Mouse (Mus musculus): Measurements from ENCODE around the gene Fezf2. TPM values are rescaled to one million over a fixed set of nuclear protein-coding genes. Genes with fewer than 3 reads are reported as not detected.

Fezf2 gene
- polyA plus RNA-seq, 1 experiment from 2014 or later, result not detected

GRCm38 (mm10) chr14:12334925-12335324 lies 13.1 kb downstream of the Fezf2 start:
- no peak overlapping the region for H3K9ac ChIP-seq (ENCODE audit: low read length)
- no peak overlapping the region for H3K4me3 ChIP-seq (ENCODE audit: control insufficient read depth in 1 of 2, insufficient read depth in 1 of 2, low read depth in 1 of 2, low read length in 2 of 2)
- H3K4me1 ChIP-seq (ENCODE audit: control insufficient read depth in 2 of 2, insufficient read depth in 2 of 2, low read length in 2 of 2), result no peaks in the 10 kb centered on the region
- peaks cover 56% of the 10 kb centered on the region for H3K27me3 ChIP-seq (ENCODE audit: control insufficient read depth, insufficient read depth, low read length)
- no peak for ATAC-seq (ENCODE audit: insufficient number of reproducible peaks, insufficient read depth, low FRiP score, low read depth)
- no peak overlapping the region for H3K27ac ChIP-seq (replicated peaks in 1 of 2; ENCODE audit: control insufficient read depth in 1 of 2, insufficient read depth in 1 of 2, low read depth in 2 of 2, low read length in 2 of 2)
- H3K4me2 ChIP-seq (ENCODE audit: low read length), result no peak overlapping the region
- no peaks in the 10 kb centered on the region for H3K36me3 ChIP-seq (ENCODE audit: control insufficient read depth, insufficient read depth, low read length)
- no peaks in the 10 kb centered on the region for H3K9me3 ChIP-seq (ENCODE audit: control insufficient read depth, low read length)
- WGBS, result 34% methylated on average over 7 of the region's 7 CpGs

- H3K4me2 ChIP-seq (ENCODE audit: low read length), result no peak overlapping the region
- no peak overlapping the region for H3K4me3 ChIP-seq (ENCODE audit: control insufficient read depth in 1 of 2, insufficient read depth in 1 of 2, low read depth in 1 of 2, low read length in 2 of 2)
- peaks cover 46% of the 10 kb centered on the region for H3K27me3 ChIP-seq (ENCODE audit: control insufficient read depth, insufficient read depth, low read length)
- WGBS, result 72% methylated on average over 7 of the region's 7 CpGs
- ATAC-seq (ENCODE audit: insufficient number of reproducible peaks, insufficient read depth, low FRiP score, low read depth), result no peak
- no peak overlapping the region for H3K27ac ChIP-seq (replicated peaks in 1 of 2; ENCODE audit: control insufficient read depth in 1 of 2, insufficient read depth in 1 of 2, low read depth in 2 of 2, low read length in 2 of 2)
- H3K36me3 ChIP-seq (ENCODE audit: control insufficient read depth, insufficient read depth, low read length), result no peaks in the 10 kb centered on the region
- H3K4me1 ChIP-seq (ENCODE audit: control insufficient read depth in 2 of 2, insufficient read depth in 2 of 2, low read length in 2 of 2), result no peaks in the 10 kb centered on the region
- H3K9ac ChIP-seq (ENCODE audit: low read length), result no peak overlapping the region
- H3K9me3 ChIP-seq (ENCODE audit: control insufficient read depth, low read length), result no peaks in the 10 kb centered on the region
Observed at GRCm38 (mm10) chr14:12333622-12334021, 14.4 kb downstream of the Fezf2 start.

DNA sequence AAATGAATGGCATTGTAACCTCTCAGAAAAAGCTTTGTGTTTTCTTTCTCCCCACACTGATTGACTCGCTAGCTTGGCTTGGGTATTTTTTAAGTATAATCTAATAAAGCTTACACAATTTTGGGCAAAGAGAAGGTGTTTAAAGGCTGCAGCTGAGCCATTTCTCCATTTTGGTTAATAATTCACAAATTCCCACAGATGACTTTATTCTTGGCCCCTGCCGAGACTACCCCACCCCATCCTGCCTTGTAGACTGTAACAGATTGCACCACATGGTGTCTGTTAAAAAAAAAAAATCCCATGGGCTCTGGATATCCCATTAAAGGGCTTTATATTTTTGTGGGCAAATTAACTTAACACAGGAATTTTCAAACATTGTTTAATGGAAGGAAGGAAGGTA lies 44.9 kb downstream of the Fezf2 start:
- Histone ChIP-seq H3K4me1 (ENCODE audit: control insufficient read depth in 2 of 2, insufficient read depth in 2 of 2, low read length in 2 of 2) (no peaks in the 10 kb centered on the region), H3K4me3 (ENCODE audit: control insufficient read depth in 1 of 2, insufficient read depth in 1 of 2, low read depth in 1 of 2, low read length in 2 of 2) (no peak overlapping the region), H3K36me3 (ENCODE audit: control insufficient read depth, insufficient read depth, low read length) (peaks cover 18% of the 10 kb centered on the region), H3K27me3 (ENCODE audit: control insufficient read depth, insufficient read depth, low read length) (no peaks in the 10 kb centered on the region), H3K27ac (replicated peaks in 1 of 2; ENCODE audit: control insufficient read depth in 1 of 2, insufficient read depth in 1 of 2, low read depth in 2 of 2, low read length in 2 of 2) (no peak overlapping the region), H3K9ac (ENCODE audit: low read length) (no peak overlapping the region), H3K9me3 (ENCODE audit: control insufficient read depth, low read length) (no peaks in the 10 kb centered on the region), H3K4me2 (ENCODE audit: low read length) (no peak overlapping the region)
- 85% methylated on average over 2 of the region's 2 CpGs for WGBS
- no peak for ATAC-seq (ENCODE audit: insufficient number of reproducible peaks, insufficient read depth, low FRiP score, low read depth)

GRCm38 (mm10) chr14:12300677-12301076 lies 47.3 kb downstream of the Fezf2 start:
- Histone ChIP-seq H3K4me2 (ENCODE audit: low read length) (no peak overlapping the region), H3K27ac (replicated peaks in 1 of 2; ENCODE audit: control insufficient read depth in 1 of 2, insufficient read depth in 1 of 2, low read depth in 2 of 2, low read length in 2 of 2) (no peak overlapping the region), H3K9me3 (ENCODE audit: control insufficient read depth, low read length) (no peaks in the 10 kb centered on the region), H3K4me3 (ENCODE audit: control insufficient read depth in 1 of 2, insufficient read depth in 1 of 2, low read depth in 1 of 2, low read length in 2 of 2) (no peak overlapping the region), H3K27me3 (ENCODE audit: control insufficient read depth, insufficient read depth, low read length) (no peaks in the 10 kb centered on the region), H3K4me1 (ENCODE audit: control insufficient read depth in 2 of 2, insufficient read depth in 2 of 2, low read length in 2 of 2) (no peaks in the 10 kb centered on the region), H3K9ac (ENCODE audit: low read length) (no peak overlapping the region), H3K36me3 (ENCODE audit: control insufficient read depth, insufficient read depth, low read length) (peaks cover 36% of the 10 kb centered on the region)
- no peak for ATAC-seq (ENCODE audit: insufficient number of reproducible peaks, insufficient read depth, low FRiP score, low read depth)
- 74% methylated on average over 3 of the region's 3 CpGs for WGBS

- Histone ChIP-seq H3K36me3 (ENCODE audit: control insufficient read depth, insufficient read depth, low read length) (peaks cover 37% of the 10 kb centered on the region), H3K27ac (replicated peaks in 1 of 2; ENCODE audit: control insufficient read depth in 1 of 2, insufficient read depth in 1 of 2, low read depth in 2 of 2, low read length in 2 of 2) (no peak overlapping the region), H3K9me3 (ENCODE audit: control insufficient read depth, low read length) (no peaks in the 10 kb centered on the region), H3K4me1 (ENCODE audit: control insufficient read depth in 2 of 2, insufficient read depth in 2 of 2, low read length in 2 of 2) (no peaks in the 10 kb centered on the region), H3K9ac (ENCODE audit: low read length) (no peak overlapping the region), H3K27me3 (ENCODE audit: control insufficient read depth, insufficient read depth, low read length) (no peaks in the 10 kb centered on the region), H3K4me3 (ENCODE audit: control insufficient read depth in 1 of 2, insufficient read depth in 1 of 2, low read depth in 1 of 2, low read length in 2 of 2) (no peak overlapping the region), H3K4me2 (ENCODE audit: low read length) (no peak overlapping the region)
- 69% methylated on average over 4 of the region's 4 CpGs for WGBS
- no peak for ATAC-seq (ENCODE audit: insufficient number of reproducible peaks, insufficient read depth, low FRiP score, low read depth)
Observed at GRCm38 (mm10) chr14:12300275-12300674, 47.7 kb downstream of the Fezf2 start.

- ATAC-seq (ENCODE audit: insufficient number of reproducible peaks, insufficient read depth, low FRiP score, low read depth), result no peak
- H3K27ac ChIP-seq (replicated peaks in 1 of 2; ENCODE audit: control insufficient read depth in 1 of 2, insufficient read depth in 1 of 2, low read depth in 2 of 2, low read length in 2 of 2), result no peak overlapping the region
- H3K9ac ChIP-seq (ENCODE audit: low read length), result no peak overlapping the region
- H3K4me2 ChIP-seq (ENCODE audit: low read length), result no peak overlapping the region
- 78% methylated on average over 6 of the region's 6 CpGs for WGBS
- peaks cover 37% of the 10 kb centered on the region for H3K36me3 ChIP-seq (ENCODE audit: control insufficient read depth, insufficient read depth, low read length)
- H3K4me1 ChIP-seq (ENCODE audit: control insufficient read depth in 2 of 2, insufficient read depth in 2 of 2, low read length in 2 of 2), result no peaks in the 10 kb centered on the region
- no peaks in the 10 kb centered on the region for H3K27me3 ChIP-seq (ENCODE audit: control insufficient read depth, insufficient read depth, low read length)
- no peak overlapping the region for H3K4me3 ChIP-seq (ENCODE audit: control insufficient read depth in 1 of 2, insufficient read depth in 1 of 2, low read depth in 1 of 2, low read length in 2 of 2)
- no peaks in the 10 kb centered on the region for H3K9me3 ChIP-seq (ENCODE audit: control insufficient read depth, low read length)
Observed at GRCm38 (mm10) chr14:12299654-12300053, 48.3 kb downstream of the Fezf2 start.

- Histone ChIP-seq H3K4me3 (ENCODE audit: control insufficient read depth in 1 of 2, insufficient read depth in 1 of 2, low read depth in 1 of 2, low read length in 2 of 2) (no peak overlapping the region), H3K4me2 (ENCODE audit: low read length) (no peak overlapping the region), H3K4me1 (ENCODE audit: control insufficient read depth in 2 of 2, insufficient read depth in 2 of 2, low read length in 2 of 2) (no peaks in the 10 kb centered on the region), H3K9ac (ENCODE audit: low read length) (no peak overlapping the region), H3K27ac (replicated peaks in 1 of 2; ENCODE audit: control insufficient read depth in 1 of 2, insufficient read depth in 1 of 2, low read depth in 2 of 2, low read length in 2 of 2) (no peak overlapping the region), H3K36me3 (ENCODE audit: control insufficient read depth, insufficient read depth, low read length) (peaks cover 40% of the 10 kb centered on the region), H3K27me3 (ENCODE audit: control insufficient read depth, insufficient read depth, low read length) (no peaks in the 10 kb centered on the region), H3K9me3 (ENCODE audit: control insufficient read depth, low read length) (no peaks in the 10 kb centered on the region)
- ATAC-seq (ENCODE audit: insufficient number of reproducible peaks, insufficient read depth, low FRiP score, low read depth), result no peak
Observed at GRCm38 (mm10) chr14:12299171-12299570, 48.8 kb downstream of the Fezf2 start.

- Histone ChIP-seq H3K36me3 (ENCODE audit: control insufficient read depth, insufficient read depth, low read length) (peaks cover 45% of the 10 kb centered on the region), H3K4me2 (ENCODE audit: low read length) (no peak overlapping the region), H3K4me1 (ENCODE audit: control insufficient read depth in 2 of 2, insufficient read depth in 2 of 2, low read length in 2 of 2) (no peaks in the 10 kb centered on the region), H3K27me3 (ENCODE audit: control insufficient read depth, insufficient read depth, low read length) (no peaks in the 10 kb centered on the region), H3K4me3 (ENCODE audit: control insufficient read depth in 1 of 2, insufficient read depth in 1 of 2, low read depth in 1 of 2, low read length in 2 of 2) (no peak overlapping the region), H3K9me3 (ENCODE audit: control insufficient read depth, low read length) (no peaks in the 10 kb centered on the region), H3K27ac (replicated peaks in 1 of 2; ENCODE audit: control insufficient read depth in 1 of 2, insufficient read depth in 1 of 2, low read depth in 2 of 2, low read length in 2 of 2) (no peak overlapping the region), H3K9ac (ENCODE audit: low read length) (no peak overlapping the region)
- no peak for ATAC-seq (ENCODE audit: insufficient number of reproducible peaks, insufficient read depth, low FRiP score, low read depth)
- WGBS, result 82% methylated on average over 7 of the region's 7 CpGs
Observed at GRCm38 (mm10) chr14:12296391-12296790, 51.6 kb downstream of the Fezf2 start.
